Mouse (Mus musculus) liver, embryonic 16.5 days (tissue): ENCODE results near the gene Scand1. TPM values are rescaled to one million over a fixed set of nuclear protein-coding genes. Genes with fewer than 3 reads are reported as not detected.

Experiments used
- ATAC-seq: fragments of 200-750 bp; cut with Nextera tagmentation; 2 replicates; pipeline ENCODE4 v1.8.0; 2017; ENCODE audit warnings: low read depth, mild to moderate bottlenecking, moderate number of reproducible peaks, moderate library complexity
- H3K27ac ChIP-seq: fragments of 300-500 bp; sonication (generic); 2 replicates; pipeline ENCODE4 v1.5.1; 2014; ENCODE audit warnings: mild to moderate bottlenecking, low read length
- H3K27me3 ChIP-seq: fragments of 300-500 bp; sonication (generic); 2 replicates; pipeline ENCODE4 v1.6.1; 2014; ENCODE audit warnings: low read depth, low read length, mixed read lengths; ENCODE audit not compliant: control insufficient read depth, insufficient read depth
- H3K36me3 ChIP-seq: fragments of 300-500 bp; sonication (generic); 2 replicates; pipeline ENCODE4 v1.6.1; 2014; ENCODE audit warnings: mild to moderate bottlenecking; ENCODE audit not compliant: control insufficient read depth, insufficient read depth
- H3K4me1 ChIP-seq: fragments of 300-500 bp; sonication (generic); 2 replicates; pipeline ENCODE4 v1.6.1; 2014; ENCODE audit warnings: low read depth, low read length, mixed read lengths; ENCODE audit not compliant: control insufficient read depth
- H3K4me2 ChIP-seq: fragments of 300-500 bp; sonication (generic); 2 replicates; pipeline ENCODE4 v1.6.1; 2014; ENCODE audit warnings: low read depth, low read length, mixed read lengths
- H3K4me3 ChIP-seq: fragments of 300-500 bp; sonication (generic); 2 replicates; pipeline ENCODE4 v1.5.1; 2014; ENCODE audit warnings: low read depth, mild to moderate bottlenecking, low read length
- H3K9ac ChIP-seq: fragments of 300-500 bp; sonication (generic); 2 replicates; pipeline ENCODE4 v1.6.1; 2014; ENCODE audit warnings: low read depth, low read length
- H3K9me3 ChIP-seq: fragments of 300-500 bp; sonication (generic); replicated peaks from 2 replicates; pipeline ENCODE4 v1.6.1; 2016; ENCODE audit warnings: low read length; ENCODE audit not compliant: control insufficient read depth
- WGBS: fragments of 180-500 bp; shearing (Covaris S2); extraction: QIAGEN DNeasy Blood & Tissue Kit; methylation state at CpG from one replicate; pipeline ENCODE4 v1.1.7; 2014; ENCODE audit not compliant: insufficient replicate concordance; 5-methylcytosine and 5-hydroxymethylcytosine counted together
- microRNA-seq: library from miRNA; unstranded; fragments of <30 nt; microRNA quantifications from one replicate; pipeline ENCODE4, GENCODE M21; 2016
- polyA plus RNA-seq: library from polyadenylated mRNA; unstranded; fragments of >200 nt; fragmentation: Nextera tagmentation; extraction: Ambion mirVana; gene quantifications from 2 replicates; pipeline ENCODE4 v1.2.1, GENCODE M21; 2015

Gene Scand1
- polyA plus RNA-seq, 1 experiment from 2014 or later: 21.4 TPM

GRCm38 (mm10) chr2:156281227-156281626 is 31.3 kb downstream of the Scand1 start:
- no peaks in the 10 kb centered on the region for H3K4me1 ChIP-seq
- H3K4me2 ChIP-seq: no peak overlapping the region
- no peak for ATAC-seq
- H3K36me3 ChIP-seq: no peaks in the 10 kb centered on the region
- no peaks in the 10 kb centered on the region for H3K27me3 ChIP-seq
- H3K9me3 ChIP-seq: no peaks in the 10 kb centered on the region
- no peak overlapping the region for H3K4me3 ChIP-seq
- H3K27ac ChIP-seq: no peak overlapping the region
- 66% methylated on average over 4 of the region's 4 CpGs for WGBS
- no peak overlapping the region for H3K9ac ChIP-seq

- H3K27me3 ChIP-seq: no peaks in the 10 kb centered on the region
- H3K9me3 ChIP-seq: no peaks in the 10 kb centered on the region
- no peak overlapping the region for H3K27ac ChIP-seq
- H3K4me3 ChIP-seq: no peak overlapping the region
- no peaks in the 10 kb centered on the region for H3K4me1 ChIP-seq
- WGBS: 18% methylated on average over 4 of the region's 4 CpGs
- no peaks in the 10 kb centered on the region; the same call in 1 of the 2 replicates for H3K36me3 ChIP-seq
- no peak overlapping the region for H3K4me2 ChIP-seq
- H3K9ac ChIP-seq: no peak overlapping the region
- ATAC-seq: peak; percentile 45
Observed at GRCm38 (mm10) chr2:156278226-156279017, 34.1 kb downstream of the Scand1 start.

- 80% methylated on average over 6 of the region's 6 CpGs for WGBS
- H3K9ac ChIP-seq: no peak overlapping the region
- H3K4me1 ChIP-seq: no peaks in the 10 kb centered on the region
- H3K9me3 ChIP-seq: no peaks in the 10 kb centered on the region
- no peak overlapping the region for H3K27ac ChIP-seq
- no peak overlapping the region for H3K4me2 ChIP-seq
- no peaks in the 10 kb centered on the region for H3K27me3 ChIP-seq
- no peaks in the 10 kb centered on the region; the same call in none of the 2 replicates for H3K36me3 ChIP-seq
- no peak for ATAC-seq
- H3K4me3 ChIP-seq: no peak overlapping the region
Observed at GRCm38 (mm10) chr2:156272553-156272952, 40.0 kb downstream of the Scand1 start.

GRCm38 (mm10) chr2:156267636-156268035 is 44.9 kb downstream of the Scand1 start:
- Histone ChIP-seq H3K4me1 (no peaks in the 10 kb centered on the region), H3K9me3 (no peaks in the 10 kb centered on the region), H3K27ac (no peak overlapping the region), H3K27me3 (no peaks in the 10 kb centered on the region), H3K36me3 (no peaks in the 10 kb centered on the region; the same call in 1 of the 2 replicates), H3K4me2 (no peak overlapping the region), H3K4me3 (no peak overlapping the region), H3K9ac (no peak overlapping the region)
- 87% methylated on average over 9 of the region's 9 CpGs for WGBS
- no peak for ATAC-seq

GRCm38 (mm10) chr2:156263204-156263893 is 49.2 kb downstream of the Scand1 start:
- Histone ChIP-seq H3K4me2 (no peak overlapping the region), H3K36me3 (no peaks in the 10 kb centered on the region), H3K9me3 (no peaks in the 10 kb centered on the region), H3K9ac (no peak overlapping the region), H3K4me3 (no peak overlapping the region), H3K4me1 (no peaks in the 10 kb centered on the region), H3K27ac (no peak overlapping the region), H3K27me3 (no peaks in the 10 kb centered on the region)
- 63% methylated on average over 4 of the region's 4 CpGs for WGBS
- ATAC-seq: no peak

Small RNAs within 50 kb of the gene (microRNA-seq; reads per million reads assigned to microRNA genes)
- gene Gm22759: not detected

Other genes with a start within 250 kb of the Scand1 start
- gene Spag4, start 247.5 kb downstream of the Scand1 start, polyA plus RNA-seq: 0.54 and 0.72 TPM in 2 replicates
- gene Cpne1, start 200.7 kb downstream of the Scand1 start, polyA plus RNA-seq: 19.4 and 22.6 TPM in 2 replicates
- gene Rbm12, start 200.7 kb downstream of the Scand1 start, polyA plus RNA-seq: 7.8 and 8.9 TPM in 2 replicates
- 5.4 and 6.2 TPM in 2 replicates for gene Gm28036, start 185.6 kb downstream of the Scand1 start, polyA plus RNA-seq
- 180 and 191 TPM in 2 replicates for gene Romo1, start 168.7 kb downstream of the Scand1 start, polyA plus RNA-seq
- gene Nfs1, start 168.5 kb downstream of the Scand1 start, polyA plus RNA-seq: 44.5 and 44.7 TPM in 2 replicates
- gene Rbm39, start 132.5 kb downstream of the Scand1 start, polyA plus RNA-seq: 229 and 233 TPM in 2 replicates
- 10.9 and 13.8 TPM in 2 replicates for gene Phf20, start 116.2 kb downstream of the Scand1 start, polyA plus RNA-seq
- 1.6 and 1.9 TPM in 2 replicates for gene Cnbd2, start 405 bp downstream of the Scand1 start, polyA plus RNA-seq
- gene Epb41l1, start 108.2 kb upstream of the Scand1 start, polyA plus RNA-seq: 0.49 and 0.67 TPM in 2 replicates
- 12.4 and 12.6 TPM in 2 replicates for gene Aar2, start 234.9 kb upstream of the Scand1 start, polyA plus RNA-seq